Mouse (Mus musculus): ENCODE data around the gene Ccdc58.
"Not testable (repeated sequence)": the region's sequence is repeated elsewhere in the genome, so short reads cannot be mapped to it uniquely, and the experiment has no call there.

The Ccdc58 gene

GRCm38 (mm10) chr16:36071450-36072379, at the start of gene Ccdc58, which contains the start of gene Fam162a:
Gene Ccdc58, plus strand, starts transcription at chr16:36071685.
Gene Fam162a, minus strand, starts transcription at chr16:36071594.
- peak; percentile 93 for DNase-seq (ENCODE audit: low read depth, low spot score)

- not testable (repeated sequence) for DNase-seq (ENCODE audit: low read depth, low spot score)
Observed at GRCm38 (mm10) chr16:36028120-36028519, 43.4 kb upstream of the Ccdc58 start.

GRCm38 (mm10) chr16:36040640-36041624, 30.6 kb upstream of the Ccdc58 start, which contains the start of gene Wdr5b:
Gene Wdr5b, plus strand, starts transcription at chr16:36041190.
- DNase-seq (ENCODE audit: low read depth, low spot score), result peak; percentile 100

GRCm38 (mm10) chr16:36041625-36042020, 29.9 kb upstream of the Ccdc58 start:
- no peak for DNase-seq (ENCODE audit: low read depth, low spot score)

DNA sequence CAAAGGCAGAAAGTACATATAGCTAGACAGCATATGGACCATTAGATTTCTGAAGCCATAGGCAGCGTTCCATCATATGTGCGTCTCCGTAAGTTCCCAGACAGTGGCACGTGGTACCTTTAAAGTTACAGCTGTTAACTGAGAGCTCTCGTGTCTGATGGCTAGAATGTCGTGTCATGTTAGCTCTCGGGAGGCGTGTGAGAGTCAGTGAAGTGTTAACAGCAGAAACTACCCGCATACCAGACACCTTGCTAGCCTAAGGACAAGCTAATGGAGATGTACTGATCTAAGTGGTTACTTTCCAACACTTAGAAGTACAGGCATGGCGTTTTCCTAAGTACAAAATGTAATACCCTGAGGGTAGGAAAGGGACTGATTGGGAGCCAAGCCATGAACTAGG, 28.4 kb upstream of the Ccdc58 start:
- no peak for DNase-seq (ENCODE audit: low read depth, low spot score)

DNA sequence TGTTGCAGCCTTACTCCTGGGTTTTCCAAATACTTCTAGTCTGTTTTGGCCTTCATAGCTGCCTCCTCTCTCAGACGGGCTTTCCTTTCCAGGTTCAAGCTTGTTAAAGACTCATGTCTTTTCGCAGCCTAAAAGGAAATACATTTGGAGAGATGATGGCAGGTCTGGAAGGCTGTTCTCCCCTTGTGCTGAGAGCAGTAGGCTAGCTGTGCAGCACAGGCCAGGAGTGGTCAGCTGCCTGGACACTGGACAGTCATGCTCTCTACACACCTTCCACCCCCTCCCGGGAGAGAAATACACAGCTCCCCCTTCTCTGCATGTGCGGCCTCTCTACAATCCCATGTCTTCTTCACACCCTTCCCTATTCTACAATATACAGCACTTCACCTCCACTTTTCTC, 27.5 kb upstream of the Ccdc58 start:
- DNase-seq (ENCODE audit: low read depth, low spot score), result no peak

- peak; percentile 33 for DNase-seq (ENCODE audit: low read depth, low spot score)
Observed at GRCm38 (mm10) chr16:36047538-36047937, 23.9 kb upstream of the Ccdc58 start.

DNA sequence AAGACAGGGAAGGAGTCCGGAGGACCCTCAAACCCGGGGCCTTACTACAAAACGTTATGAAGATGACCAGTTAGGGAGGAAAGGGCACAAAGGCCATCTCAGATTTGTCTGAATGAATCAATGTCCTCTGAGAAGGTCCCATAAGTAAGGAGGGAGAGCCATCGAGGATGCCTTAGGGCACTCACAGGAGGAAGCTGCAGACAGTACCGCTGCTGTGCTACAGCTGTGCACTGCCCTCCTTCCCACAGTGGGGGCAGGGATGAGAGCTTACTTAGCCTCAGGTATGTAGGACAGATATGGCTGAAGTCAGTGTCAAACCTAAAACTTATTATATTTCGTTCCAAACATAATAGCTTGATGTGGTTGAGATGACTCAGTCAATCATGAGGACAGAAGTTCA, 20.0 kb upstream of the Ccdc58 start:
- DNase-seq (ENCODE audit: low read depth, low spot score), result no peak

DNA sequence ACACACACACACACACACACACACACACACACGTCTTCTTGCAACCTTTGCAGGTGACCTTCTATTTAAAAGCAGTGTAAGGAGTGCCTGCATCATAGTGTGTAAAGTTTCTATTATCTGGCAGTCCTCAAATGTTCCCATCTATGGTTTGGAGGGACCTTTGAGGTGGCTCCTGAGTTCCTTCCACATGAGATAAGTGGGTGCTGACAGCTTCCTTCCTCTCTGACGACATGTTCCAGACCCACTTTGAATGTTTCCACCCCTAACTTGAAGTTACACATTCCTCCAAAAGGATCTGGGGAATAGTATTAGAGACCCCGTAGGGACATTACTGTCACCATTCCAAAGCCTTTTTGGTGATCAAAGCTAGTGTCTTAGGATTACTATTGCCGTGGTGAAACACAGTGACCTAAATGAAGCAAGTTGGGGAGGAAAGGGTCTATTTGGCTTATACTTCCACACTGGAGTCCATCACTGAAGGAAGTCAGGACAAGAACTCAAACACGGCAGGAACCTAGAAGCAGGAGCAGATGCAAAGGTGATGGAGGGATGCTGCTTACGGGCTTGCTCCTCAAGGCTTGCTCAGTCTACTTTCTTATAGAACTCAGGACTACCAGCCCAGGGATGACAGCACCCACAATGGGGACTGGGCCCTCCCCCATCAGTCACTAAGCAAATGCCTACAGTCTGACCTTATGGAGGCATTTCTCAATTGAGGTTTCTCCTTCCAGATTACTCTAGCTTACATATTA, 17.8 kb upstream of the Ccdc58 start:
- no peak for DNase-seq (ENCODE audit: low read depth, low spot score)

DNA sequence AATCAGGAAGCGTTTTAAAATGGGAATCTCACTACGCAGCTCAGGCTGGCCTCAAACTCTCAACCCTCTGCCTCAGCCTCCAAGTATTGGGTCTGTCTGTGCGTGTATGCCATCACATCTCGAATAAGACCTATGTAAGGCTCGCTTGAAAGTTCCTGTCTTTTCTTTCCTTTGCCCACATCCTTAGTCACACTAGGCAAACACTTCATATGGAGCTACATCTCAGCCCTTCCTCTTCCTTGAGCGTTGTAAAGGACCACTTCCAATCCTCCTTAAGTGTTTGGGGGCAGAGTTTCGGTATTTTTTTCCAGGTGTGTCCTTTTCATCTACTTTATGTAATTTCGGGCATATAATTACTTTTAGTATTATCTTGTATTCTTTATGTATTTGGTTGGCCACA, 16.6 kb upstream of the Ccdc58 start:
- DNase-seq (ENCODE audit: low read depth, low spot score), result no peak

GRCm38 (mm10) chr16:36056416-36056815, 15.1 kb upstream of the Ccdc58 start:
- no peak for DNase-seq (ENCODE audit: low read depth, low spot score)

- DNase-seq (ENCODE audit: low read depth, low spot score), result no peak
Observed at GRCm38 (mm10) chr16:36057933-36058475, 13.5 kb upstream of the Ccdc58 start.

DNA sequence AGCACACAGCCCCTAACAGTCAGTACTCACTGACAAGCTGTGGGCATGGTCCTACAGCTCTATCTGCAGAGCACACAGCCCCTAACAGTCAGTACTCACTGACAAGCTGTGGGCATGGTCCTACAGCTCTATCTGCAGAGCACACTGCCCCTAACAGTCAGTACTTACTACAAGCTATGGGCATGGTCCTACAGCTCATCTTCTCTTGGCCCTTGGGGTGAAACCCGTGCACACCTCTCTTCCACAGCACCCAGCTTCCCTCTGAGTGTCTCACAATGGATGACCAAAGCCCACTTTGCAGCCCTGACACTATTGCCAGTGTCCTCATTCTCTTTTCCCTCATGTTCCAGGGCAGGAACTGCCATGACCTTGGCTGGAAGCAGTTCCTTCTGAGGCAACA, 9.0 kb upstream of the Ccdc58 start:
- DNase-seq (ENCODE audit: low read depth, low spot score), result not testable (repeated sequence)

- no peak for DNase-seq (ENCODE audit: low read depth, low spot score)
Observed at GRCm38 (mm10) chr16:36063315-36063714, 8.2 kb upstream of the Ccdc58 start.

DNA sequence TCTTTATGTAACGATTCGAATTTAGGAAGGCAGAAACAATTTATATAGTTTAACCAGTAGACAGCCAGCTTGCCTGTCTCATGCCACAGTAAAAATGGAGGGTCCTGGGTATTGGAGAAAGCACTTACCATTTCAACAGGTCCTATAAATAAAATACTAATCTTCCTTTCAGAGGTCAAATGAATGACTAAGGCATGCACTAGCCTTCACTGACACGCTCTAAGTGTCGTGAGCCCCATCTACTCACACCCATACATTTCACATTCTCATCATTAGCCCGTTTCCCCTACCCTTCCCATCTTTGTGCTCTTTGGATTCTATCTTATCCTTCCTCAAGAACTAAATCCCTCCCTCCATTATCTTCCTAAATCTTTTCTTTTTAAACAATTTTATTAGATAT, 6.6 kb upstream of the Ccdc58 start:
- DNase-seq (ENCODE audit: low read depth, low spot score), result no peak

DNA sequence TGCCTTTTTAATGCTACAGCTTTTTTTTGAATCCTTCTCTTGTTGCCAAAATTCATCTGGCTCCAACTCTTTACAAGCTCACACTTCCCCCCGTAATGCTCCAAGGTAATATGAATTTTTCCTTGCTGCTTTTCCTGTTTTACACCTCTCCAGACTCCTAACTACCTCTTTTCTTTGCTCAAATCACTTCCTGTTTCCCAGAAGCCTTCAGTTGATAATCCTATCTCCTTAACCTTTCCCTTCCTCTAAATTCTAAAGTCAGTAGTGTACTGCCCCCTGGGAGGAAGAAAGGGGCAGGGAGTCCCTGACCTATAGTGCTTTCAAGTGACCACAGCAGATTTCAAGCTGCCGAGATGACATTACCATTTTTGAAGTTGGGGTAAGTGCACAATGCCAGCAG, 3.8 kb upstream of the Ccdc58 start:
- DNase-seq (ENCODE audit: low read depth, low spot score), result no peak

DNA sequence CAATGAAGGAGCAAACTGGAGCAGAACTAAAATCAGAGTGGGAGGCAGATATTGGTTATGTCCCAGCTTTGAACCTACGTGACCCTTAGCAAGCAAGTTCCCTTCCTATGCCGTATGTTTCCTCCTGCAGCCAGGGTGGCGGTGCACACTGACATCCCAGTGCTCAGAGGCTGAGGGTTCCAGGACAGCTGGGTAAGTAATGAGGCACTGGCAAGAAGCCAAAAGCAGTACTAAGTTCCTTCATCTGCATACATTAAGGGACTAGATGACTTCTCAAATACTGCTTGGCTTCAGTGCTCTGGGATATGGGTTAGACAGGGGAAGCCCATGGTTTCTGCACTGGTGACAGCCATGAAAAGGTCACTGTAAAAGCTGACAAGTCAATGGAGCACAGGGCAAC, 3.1 kb upstream of the Ccdc58 start:
- no peak for DNase-seq (ENCODE audit: low read depth, low spot score)

DNA sequence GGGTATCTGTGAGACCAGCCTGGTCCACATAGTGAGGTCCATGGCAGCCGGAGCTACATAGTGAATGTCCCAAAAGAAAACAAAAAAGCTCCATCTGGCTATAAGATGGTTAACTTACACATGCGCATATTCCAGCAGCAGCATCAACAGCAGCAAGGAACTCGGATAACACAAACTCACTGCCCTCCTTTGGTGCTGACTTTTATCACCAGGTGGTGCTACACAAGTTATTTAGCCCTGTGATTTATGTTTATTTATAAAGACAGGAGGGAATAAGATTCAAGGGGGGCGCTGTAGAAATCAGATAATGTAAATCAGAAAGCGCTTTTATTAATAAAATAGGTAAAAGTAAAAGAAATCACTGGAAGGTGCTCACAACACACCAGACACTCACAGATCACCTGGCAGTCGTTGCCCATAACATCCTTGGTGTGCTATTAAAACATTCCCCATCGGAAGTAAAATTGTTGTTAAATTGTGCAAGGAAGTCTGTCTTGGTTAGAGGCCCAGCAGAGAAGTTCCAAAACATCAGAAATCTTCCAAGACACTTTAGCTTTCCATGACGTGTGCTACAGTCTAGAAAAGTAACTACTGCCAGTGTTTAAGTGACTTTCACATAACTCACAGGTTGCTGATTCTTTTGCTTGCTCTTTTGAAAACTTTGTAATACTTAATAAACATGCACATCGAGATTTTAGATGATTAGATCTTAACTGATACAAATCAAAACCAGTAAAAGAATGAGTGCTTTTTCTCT, 1.5 kb upstream of the Ccdc58 start:
- peak; percentile 70 for DNase-seq (ENCODE audit: low read depth, low spot score)

- peak; percentile 58 for DNase-seq (ENCODE audit: low read depth, low spot score)
Observed at GRCm38 (mm10) chr16:36071071-36071449, 425 bp upstream of the Ccdc58 start.

- no peak for DNase-seq (ENCODE audit: low read depth, low spot score)
Observed at GRCm38 (mm10) chr16:36072410-36073011, 1.0 kb downstream of the Ccdc58 start.

Measured in 3T3-L1 (cell line).